Mouse (Mus musculus) stomach, postnatal 0 days (tissue): ENCODE measurements around the gene Timp3.

Source experiments
- CTCF ChIP-seq: IDR thresholded peaks from 2 replicates; pipeline ENCODE4 v1.5.1; 2016; ENCODE audit warnings: antibody characterized with exemption, low read depth, mild to moderate bottlenecking, moderate library complexity
- EP300 ChIP-seq: optimal IDR thresholded peaks from 2 replicates; pipeline ENCODE3; 2016; ENCODE audit warnings: antibody characterized with exemption

- no peak for TF ChIP-seq EP300
- no peak for TF ChIP-seq CTCF
Observed at GRCm38 (mm10) chr10:86315513-86315912, 15.3 kb downstream of the Timp3 start.
